Mouse (Mus musculus) B cell, adult 67 days (primary cell): Measurements from ENCODE around the gene Nps. TPM values are rescaled to one million over a fixed set of nuclear protein-coding genes. Genes with fewer than 3 reads are reported as not detected.

Source experiments
- total RNA-seq, 2 experiments: library from RNA; stranded (reverse); gene quantifications; 4 replicates each; pipeline ENCODE4 v1.2.4; 2023

Nps gene
- not detected for total RNA-seq

DNA sequence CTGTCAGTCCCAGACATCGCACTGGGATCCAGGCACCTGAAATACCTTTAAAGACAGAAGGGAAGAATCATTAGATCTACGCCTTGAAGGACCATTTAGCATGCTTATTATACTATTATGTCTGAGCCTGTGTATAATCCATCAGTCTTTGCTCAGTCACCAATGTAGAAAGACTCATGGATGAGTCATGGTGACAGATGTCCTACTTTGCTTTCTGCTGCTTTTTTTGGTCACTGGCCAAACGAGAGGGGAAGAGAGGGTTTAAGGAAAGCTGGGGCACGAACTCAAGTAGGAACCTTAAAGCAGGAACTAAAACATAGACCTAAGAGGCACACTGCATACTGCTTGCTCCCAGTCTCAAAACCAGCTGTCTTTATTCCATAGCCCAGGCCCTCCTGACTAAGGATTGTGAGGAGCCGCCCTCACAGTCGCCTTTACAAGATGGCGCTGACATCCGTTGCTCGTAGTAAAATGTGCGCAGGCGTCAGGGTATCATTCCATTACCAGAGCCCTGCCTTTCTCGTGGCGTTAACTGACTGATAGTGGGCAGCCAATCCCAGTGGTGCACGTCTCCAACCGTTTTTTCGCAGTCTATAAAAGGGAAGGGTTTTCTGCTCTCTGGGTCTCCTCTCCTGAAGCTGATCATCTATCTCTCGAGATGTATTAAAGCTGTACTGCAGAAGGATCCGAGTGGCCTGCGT, at the start of gene Nps:
TSS of gene Nps (plus strand) at position 651 of the 701 bp plus-strand sequence.

Other genes with a start within 250 kb of the Nps start
- not detected for gene Foxi2, start 151.6 kb downstream of the Nps start, total RNA-seq